Mouse (Mus musculus) CH12.LX (cell line): Measurements from ENCODE around the gene B3gnt2.

ENCODE experiments used
- CTCF ChIP-seq, 2 experiments: IDR thresholded peaks in 1 of 2; conservative IDR thresholded peaks in 1 of 2; 2 replicates each; pipeline ENCODE4 v1.5.1; 2011 to 2012; ENCODE audit warnings: low read depth in 2 of 2, low read length in 2 of 2, improper control_type of control experiment in 1 of 2, inconsistent platforms in 1 of 2, mild to moderate bottlenecking in 1 of 2, moderate library complexity in 1 of 2
- ELF1 ChIP-seq: IDR thresholded peaks from 2 replicates; pipeline ENCODE4 v1.6.1; 2014; ENCODE audit warnings: low read depth, mild to moderate bottlenecking, inconsistent platforms, low read length, improper control_type of control experiment
- MYC ChIP-seq: IDR thresholded peaks from 2 replicates; pipeline ENCODE4 v1.6.1; 2011; ENCODE audit warnings: low read depth, mild to moderate bottlenecking, improper control_type of control experiment, low read length
- POLR2A ChIP-seq: IDR thresholded peaks from 2 replicates; pipeline ENCODE4 v1.6.1; 2011; ENCODE audit warnings: low read depth, mild to moderate bottlenecking, improper control_type of control experiment, low read length
- RAD21 ChIP-seq: IDR thresholded peaks from 2 replicates; pipeline ENCODE4 v1.6.1; 2011; ENCODE audit warnings: low read depth, mild to moderate bottlenecking, low read length, improper control_type of control experiment, moderate library complexity
- ZNF384 ChIP-seq: IDR thresholded peaks from 2 replicates; pipeline ENCODE4 v1.6.1; 2012; ENCODE audit warnings: low read depth, low read length, improper control_type of control experiment, inconsistent platforms

- TF ChIP-seq ZNF384 (no peak; the same call in 1 of the 2 replicates), CTCF (conservative IDR thresholded peaks at IDR 0.05 in 1 of 2, IDR thresholded peaks at IDR 0.05 in 1 of 2; ENCODE audit: low read depth in 2 of 2, low read length in 2 of 2) (no peak), MYC (peak; percentile 60; the same call in 1 of the 2 replicates), ELF1 (peak; percentile 13; the same call in 1 of the 2 replicates), POLR2A (peak; percentile 37; the same call in 1 of the 2 replicates), RAD21 (no peak; the same call in 1 of the 2 replicates)
These were observed 14.5 kb downstream of the B3gnt2 start for GRCm38 (mm10) chr11:22846093-22846835.
